Mouse (Mus musculus): ENCODE measurements at regions not wholly inside any gene's neighbourhood (a gene's known extent, or its start where the extent isn't known, plus 50 kb on each side); places are given as distances from the start of the nearest gene placed in this dataset.

DNA sequence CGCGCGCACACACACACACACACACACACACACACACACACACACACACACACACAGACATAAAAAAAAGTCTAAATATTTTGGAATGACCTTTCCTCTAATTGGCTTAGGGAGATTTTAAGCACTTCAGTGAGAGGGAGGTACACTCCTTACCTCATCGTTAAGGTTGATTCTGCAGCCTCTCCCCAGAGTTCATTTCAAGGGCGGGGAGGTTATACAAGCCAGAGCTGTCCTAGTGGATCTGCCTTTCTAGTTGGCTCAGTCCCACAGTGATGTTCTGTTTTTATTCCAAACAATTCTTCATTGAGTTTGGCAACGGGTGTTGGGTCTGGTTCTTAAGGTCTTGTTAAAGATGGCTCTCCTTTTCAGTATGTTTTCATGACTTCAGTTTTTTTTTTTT, 64.8 kb upstream of the Eif4g2 start:
- TF ChIP-seq CTCF (IDR thresholded peaks at IDR 0.05; ENCODE audit: low read depth) (no peak), EP300 (IDR thresholded peaks at IDR 0.05; ENCODE audit: low read depth) (no peak)

Data from liver, embryonic 14.5 days (tissue).